Mouse (Mus musculus): ENCODE data around the gene Ccdc150.

GRCm38 (mm10) chr1:54242722-54243121 lies 7.8 kb upstream of the Ccdc150 start:
- no peak for TF ChIP-seq ZC3H11A (IDR thresholded peaks at IDR 0.05; ENCODE audit: borderline replicate concordance, low read depth, low read length)
- peak; percentile 67 for TF ChIP-seq ZNF384 (IDR thresholded peaks at IDR 0.05; ENCODE audit: low read depth, low read length)

Data from ES-E14 (cell line).